ENCODE assay signal across 17 mouse cellular contexts in the genomic region with DNA sequence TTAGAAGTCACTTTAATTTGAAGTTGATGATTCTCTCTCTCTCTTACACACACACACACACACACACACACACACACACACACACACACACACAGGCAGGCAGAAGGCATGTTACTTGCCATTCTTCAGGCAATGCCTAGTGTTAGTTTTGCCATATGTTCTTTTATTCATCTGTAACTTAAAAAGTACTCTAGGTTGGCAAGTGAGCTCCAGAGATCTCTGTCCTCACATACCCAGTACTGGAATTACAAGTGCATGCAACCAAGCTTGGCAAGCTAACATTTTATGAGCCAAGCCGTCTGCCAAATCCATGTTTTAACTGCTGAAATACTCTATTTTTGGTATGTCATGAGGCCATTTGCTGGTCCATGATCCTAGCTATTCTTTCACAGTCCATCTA.
DNase-seq lines count a peak whose midpoint lies in the region; ATAC-seq and TF ChIP-seq lines count a peak whose summit lies in the region.
"Had no signal": no experiment of that assay in that cellular context is flagged by ENCODE, and none has a peak within 500 bp of the region (broad histone marks: within the 10 kb centered on the region; RNA-seq: fewer than 3 reads in every experiment).

No protein-coding gene starts in this region.

- TF ChIP-seq POLR2A in brain, embryonic 14.5 days (IDR thresholded peaks at IDR 0.05; ENCODE audit: borderline replicate concordance, extremely low read depth, insufficient read depth, insufficient read length, poor library complexity, severe bottlenecking): no peak

- no peak for TF ChIP-seq CTCF in brain, embryonic 14.5 days (IDR thresholded peaks at IDR 0.05; ENCODE audit: borderline replicate concordance, extremely low read depth, insufficient read depth, insufficient read length)

- DNase-seq in cerebellum, adult 9-10 months: peak; percentile 19
- no peak for DNase-seq in frontal cortex, adult 2 months (ENCODE audit: extremely low spot score in 1 of 2, low spot score in 1 of 2)
- peak; percentile 16 for DNase-seq in brain, embryonic 14.5 days (ENCODE audit: low read depth)
- DNase-seq in neural tube, embryonic 10.5 days (ENCODE audit: extremely low spot score, low spot score): no peak
- DNase-seq: adrenal gland, postnatal 14 days; cerebellum, adult 11 months; cerebellum, adult 8-10 months; cerebellum, postnatal 14 days; gastrocnemius, adult 2 months; gastrocnemius, postnatal 14 days; heart, adult 11 months; kidney, adult 2 months had no signal

- no peak for ATAC-seq in cerebellum, adult (ENCODE audit: insufficient number of reproducible peaks, low FRiP score, low TSS enrichment)
- peak; percentile 69 for ATAC-seq in frontal cortex, adult (ENCODE audit: low TSS enrichment)
- ATAC-seq: activated CD4-positive, CD25-positive, alpha-beta regulatory T cell, adult 4 months; CD4-positive, CD25-positive, alpha-beta regulatory T cell, adult 4 months; intestine, postnatal 0 days had no signal

Comparison
In these comparisons a context has a peak if more than half of its experiments do, and no peak if none do; other contexts are left out.
1. DNase-seq: peak in cerebellum, adult 9-10 months (single experiment) and brain, embryonic 14.5 days (single experiment); none in frontal cortex, adult 2 months (0 of 2) and neural tube, embryonic 10.5 days (single experiment).